Mouse (Mus musculus) left cerebral cortex, adult 9 months (tissue): ENCODE measurements around the gene Gm13128.
"Not testable (repeated sequence)": the region's sequence is repeated elsewhere in the genome, so short reads cannot be mapped to it uniquely, and the experiment has no call there.

Experiments
- DNase-seq, 2 experiments: peaks; one replicate each; pipeline ENCODE4 v3.0.0; 2022; ENCODE audit warnings: low spot score in 2 of 2

Gm13128 gene

GRCm38 (mm10) chr4:144329949-144330348, at the start of gene Gm13128:
Gene Gm13128, plus strand, starts transcription at chr4:144330249.
- not testable (repeated sequence) for DNase-seq

DNA sequence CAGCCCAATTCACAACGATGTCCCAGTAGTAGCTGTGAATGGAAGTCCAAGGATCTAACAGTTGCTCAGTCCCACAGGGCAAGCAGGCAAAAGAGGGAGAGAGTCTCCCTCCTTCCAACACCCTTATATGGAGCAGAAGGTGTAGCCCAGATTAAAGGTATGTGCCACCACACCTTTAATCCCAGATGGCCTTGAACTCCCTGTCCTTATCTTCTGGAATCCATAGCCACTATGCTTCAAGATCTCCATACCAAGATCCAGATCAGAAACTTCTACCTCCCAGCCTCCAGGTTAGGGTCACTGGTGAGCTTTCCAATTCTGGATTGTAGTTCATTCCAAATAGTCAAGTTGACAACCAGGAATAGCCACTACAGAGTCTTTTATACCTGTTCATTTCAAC, 49.7 kb upstream of the Gm13128 start, which contains the start of gene Pramel5:
TSS of gene Pramel5 (minus strand) at position 101 of the 400 bp plus-strand sequence.
- DNase-seq, result not testable (repeated sequence)

DNA sequence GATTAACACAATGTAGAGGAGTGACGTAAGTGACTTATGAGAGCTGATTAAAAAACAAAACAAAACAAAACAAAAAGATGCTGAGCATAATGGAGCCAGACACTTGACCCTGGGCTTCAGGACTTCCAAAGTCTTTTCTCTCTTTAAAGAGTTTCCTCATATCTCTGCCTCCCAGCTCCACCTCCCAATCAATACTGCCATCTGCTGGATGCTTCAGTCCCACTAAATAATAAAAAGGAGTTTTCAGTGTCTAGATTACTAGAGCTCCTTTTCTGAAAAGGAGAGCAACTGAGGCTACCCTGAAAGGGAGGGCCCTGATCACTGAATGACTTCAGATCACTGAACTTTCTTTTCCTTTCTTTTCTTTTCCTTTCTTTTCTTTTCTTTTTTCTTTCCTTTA, 30.6 kb upstream of the Gm13128 start:
- DNase-seq, result not testable (repeated sequence)

DNA sequence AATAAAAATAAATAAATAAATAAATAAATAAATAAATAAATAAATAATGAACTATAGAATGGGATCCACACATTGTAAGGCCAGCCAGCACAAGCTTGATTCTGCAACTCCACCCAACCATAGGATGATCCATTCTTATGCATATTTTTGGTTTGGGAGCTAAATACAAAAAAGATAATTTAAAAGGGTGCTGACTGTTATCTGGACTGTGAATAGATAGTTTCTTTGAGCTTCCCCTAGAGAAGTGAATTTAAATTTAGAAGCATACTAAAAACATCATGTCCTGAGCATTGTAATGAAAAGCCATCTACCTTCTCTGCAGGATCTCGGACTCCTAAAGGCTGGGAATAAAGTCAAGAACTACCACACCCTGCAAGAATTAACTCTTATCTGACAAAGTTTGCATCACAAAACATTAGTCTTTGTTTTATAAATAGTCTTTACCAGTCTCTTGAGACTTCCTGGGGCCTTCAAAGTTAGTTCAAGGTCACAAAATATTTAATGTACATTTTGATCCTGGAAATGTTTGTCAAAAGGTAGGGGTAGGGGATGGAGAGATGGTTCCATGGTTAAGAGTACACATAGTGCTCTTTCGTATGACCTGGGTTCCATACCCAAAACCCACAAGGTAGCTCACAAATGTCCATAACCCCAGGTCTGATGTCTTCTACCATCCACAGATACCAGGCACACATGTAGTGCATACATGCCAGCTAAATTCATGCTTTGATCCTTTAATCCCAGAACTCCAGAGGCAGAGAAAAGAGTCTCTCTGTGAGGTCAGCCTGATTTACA, 17.2 kb upstream of the Gm13128 start:
- DNase-seq, result not testable (repeated sequence)

DNA sequence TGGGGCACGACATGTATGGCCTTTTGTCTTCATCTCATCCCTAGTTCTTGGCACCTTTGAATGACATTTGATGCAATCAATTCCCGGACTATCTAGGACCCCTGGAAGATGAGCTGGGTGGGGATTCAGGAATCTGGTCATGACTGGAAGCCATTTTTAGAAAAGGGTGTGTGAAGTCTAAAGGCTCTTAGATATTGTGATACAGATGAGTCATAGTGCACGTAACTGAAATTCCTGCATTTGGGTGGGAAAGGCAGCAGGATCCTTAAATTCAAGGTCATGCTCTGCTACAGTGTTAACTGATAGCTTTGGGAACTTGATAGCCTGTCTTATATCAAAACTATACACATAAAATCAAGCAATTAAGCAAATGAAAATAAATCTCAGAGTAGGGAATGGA, 5.8 kb downstream of the Gm13128 start:
- DNase-seq, result not testable (repeated sequence)

- DNase-seq, result not testable (repeated sequence)
Measured at GRCm38 (mm10) chr4:144357642-144358041, 27.6 kb downstream of the Gm13128 start, which contains the start of gene Gm13119. Gene Gm13119, plus strand, starts transcription at chr4:144357942.

- no peak for DNase-seq
Measured at GRCm38 (mm10) chr4:144377911-144378310, 47.9 kb downstream of the Gm13128 start, which contains the start of gene Pramef20. Gene Pramef20, minus strand, starts transcription at chr4:144377933.
